Mouse (Mus musculus) R1 (cell line): ENCODE measurements around the gene Patz1.
A peak's percentile ranks its signal among the peaks of the same experiment; 100 is the strongest.

ENCODE experiments used
- DNase-seq: peaks from one replicate; pipeline ENCODE4 v3.0.0-alpha.2; 2018; ENCODE audit warnings: low read depth, low spot score

The Patz1 gene

DNA sequence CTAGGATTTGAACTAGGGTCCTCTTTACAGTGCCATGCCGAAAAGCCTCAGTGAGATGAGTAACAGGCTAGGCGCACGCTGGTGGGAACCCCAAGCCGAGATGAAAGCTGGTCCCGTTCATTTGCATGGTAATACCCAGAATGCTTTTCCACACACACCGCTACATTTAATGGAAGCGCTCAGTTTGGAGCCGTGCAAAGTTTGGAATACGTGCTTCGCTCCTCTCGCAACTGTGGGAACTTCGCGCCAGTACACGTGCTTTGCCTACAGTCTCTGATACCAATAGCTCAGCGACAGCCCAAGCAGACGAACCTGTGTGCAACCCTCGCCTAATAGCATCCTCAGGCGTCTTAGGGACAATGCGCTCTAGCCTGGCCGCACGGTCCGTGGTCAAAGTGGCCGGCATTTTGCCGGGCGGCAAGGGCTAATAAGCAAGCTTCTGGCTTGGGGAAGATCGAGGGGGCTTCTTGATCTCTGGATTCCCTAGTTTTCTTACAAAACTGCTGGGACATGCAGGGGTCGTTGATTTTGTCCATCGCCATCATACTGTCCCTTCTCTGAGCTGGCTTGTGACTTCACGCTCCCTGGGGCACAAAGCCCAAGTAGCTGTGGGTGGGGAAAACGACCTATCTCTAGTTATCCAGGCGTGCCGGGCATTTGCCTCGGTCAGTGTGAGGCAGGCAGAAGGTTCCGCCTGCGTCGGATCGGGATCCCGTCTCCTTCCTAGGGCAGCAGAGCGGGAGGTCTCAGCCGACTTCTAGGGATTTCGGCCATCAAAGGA is at the start of gene Patz1:
Gene Patz1, plus strand, starts transcription at position 354 of the 781 bp plus-strand sequence.
- DNase-seq, result peak; percentile 84

- DNase-seq, result no peak
Observed at GRCm38 (mm10) chr11:3242395-3242794, 46.3 kb upstream of the Patz1 start.

GRCm38 (mm10) chr11:3243771-3244170 is 44.9 kb upstream of the Patz1 start:
- DNase-seq, result no peak

DNA sequence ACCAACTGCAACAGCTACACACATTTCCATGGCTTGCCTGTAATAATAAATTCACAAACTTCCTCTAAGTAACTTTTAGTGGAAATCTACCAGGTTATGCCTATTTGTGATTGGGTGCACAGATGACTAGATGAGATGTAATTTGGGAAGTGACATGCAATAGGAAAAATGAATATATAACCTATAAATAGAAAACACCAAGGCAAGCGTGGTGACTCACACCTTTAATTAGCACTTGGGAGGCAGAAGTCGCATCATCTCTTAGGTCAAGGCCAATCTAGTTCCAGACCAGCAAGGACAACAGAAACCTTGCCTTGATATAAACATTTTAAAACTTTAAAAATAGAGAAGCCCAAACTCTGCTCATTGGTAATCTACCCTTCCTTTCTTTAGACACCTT is 41.3 kb upstream of the Patz1 start:
- no peak for DNase-seq

- no peak for DNase-seq
Observed at GRCm38 (mm10) chr11:3259537-3259936, 29.1 kb upstream of the Patz1 start.

DNA sequence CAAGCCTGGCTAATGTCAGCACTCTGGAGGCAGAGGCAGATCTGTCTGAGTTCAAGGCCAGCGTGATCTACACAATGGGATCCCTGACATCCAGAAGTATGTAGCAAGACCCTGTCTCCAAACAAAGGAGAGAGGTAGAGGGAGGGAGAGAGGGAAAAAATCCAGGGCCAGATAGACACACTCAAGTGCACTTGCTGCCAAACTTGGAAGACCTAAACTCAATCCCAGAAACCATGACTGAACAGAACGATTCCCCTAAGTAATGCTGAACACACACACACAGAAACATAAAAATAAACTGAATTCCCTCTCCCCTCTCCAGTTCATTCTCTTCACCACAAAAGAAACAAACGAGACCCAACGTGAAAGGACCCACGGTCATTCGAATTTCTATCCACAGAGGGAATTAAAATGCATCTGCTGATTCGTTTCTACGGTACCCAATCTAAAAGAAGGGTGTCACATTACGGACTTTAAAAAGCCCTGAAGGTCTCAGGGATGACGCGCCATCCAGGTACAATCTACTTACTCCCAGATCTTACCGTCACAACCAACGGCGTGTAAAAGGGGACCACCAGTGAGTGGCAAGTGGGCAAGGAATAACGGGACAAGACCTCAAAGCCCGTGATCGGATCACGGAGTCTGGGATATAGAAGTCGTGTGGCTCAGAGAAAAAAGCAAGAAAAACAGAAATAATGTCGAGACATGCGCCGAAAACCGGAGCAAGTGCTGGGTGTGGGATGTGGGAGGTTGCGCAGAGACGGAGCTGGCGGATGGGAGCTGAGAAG is 23.2 kb upstream of the Patz1 start:
- DNase-seq, result peak; percentile 81

- peak; percentile 97 for DNase-seq
Observed at GRCm38 (mm10) chr11:3266079-3266685, 22.5 kb upstream of the Patz1 start, which contains the start of gene Drg1. Drg1 (minus strand) TSS chr11:3266415.

GRCm38 (mm10) chr11:3267133-3267532 is 21.5 kb upstream of the Patz1 start:
- DNase-seq, result no peak

- no peak for DNase-seq
Observed at GRCm38 (mm10) chr11:3269241-3269640, 19.4 kb upstream of the Patz1 start.

- DNase-seq, result no peak
Observed at GRCm38 (mm10) chr11:3278351-3278750, 10.3 kb upstream of the Patz1 start.

DNA sequence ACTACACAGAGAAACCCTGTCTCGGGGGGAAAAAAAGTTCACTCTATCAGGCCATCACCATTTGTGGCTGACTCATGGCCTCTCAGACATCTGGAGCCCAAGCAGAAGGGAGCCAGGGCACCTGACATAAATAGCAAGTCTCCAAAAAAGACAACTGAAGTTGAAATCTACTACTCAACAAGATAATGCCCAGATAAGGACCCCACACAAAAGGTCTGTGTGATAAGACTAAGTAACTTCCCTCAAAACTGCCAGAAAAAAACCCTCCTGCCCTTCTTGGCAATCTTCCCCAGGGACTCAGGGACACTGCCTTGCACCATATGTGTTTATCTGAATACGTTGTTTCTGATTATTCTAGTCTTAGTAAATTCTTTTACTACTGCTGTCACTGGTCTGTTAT is 8.9 kb upstream of the Patz1 start:
- DNase-seq, result no peak

- no peak for DNase-seq
Observed at GRCm38 (mm10) chr11:3282887-3283286, 5.8 kb upstream of the Patz1 start.

GRCm38 (mm10) chr11:3283645-3284044 is 5.0 kb upstream of the Patz1 start:
- DNase-seq, result no peak

GRCm38 (mm10) chr11:3285940-3286339 is 2.7 kb upstream of the Patz1 start:
- DNase-seq, result no peak

GRCm38 (mm10) chr11:3287131-3287530 is 1.5 kb upstream of the Patz1 start:
- DNase-seq, result peak; percentile 88

DNA sequence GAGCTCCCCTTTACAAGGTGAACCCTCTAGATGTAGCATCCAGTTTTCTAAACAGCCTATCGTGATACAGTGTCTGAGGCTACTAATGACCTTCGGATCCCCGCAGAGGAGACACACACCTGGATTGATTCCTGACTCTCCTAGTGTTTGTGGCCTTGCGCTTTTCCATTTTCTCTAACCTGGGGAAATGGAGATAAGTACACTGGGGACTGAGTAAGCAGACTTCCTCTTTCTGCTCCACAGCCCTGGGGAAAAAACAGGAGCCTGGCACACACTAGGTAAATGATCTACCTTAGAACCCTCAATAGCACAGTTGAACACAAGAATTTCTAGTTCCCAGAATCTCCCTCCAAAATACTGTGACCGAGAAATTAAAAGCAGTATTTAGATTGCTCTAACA is 753 bp upstream of the Patz1 start:
- no peak for DNase-seq

DNA sequence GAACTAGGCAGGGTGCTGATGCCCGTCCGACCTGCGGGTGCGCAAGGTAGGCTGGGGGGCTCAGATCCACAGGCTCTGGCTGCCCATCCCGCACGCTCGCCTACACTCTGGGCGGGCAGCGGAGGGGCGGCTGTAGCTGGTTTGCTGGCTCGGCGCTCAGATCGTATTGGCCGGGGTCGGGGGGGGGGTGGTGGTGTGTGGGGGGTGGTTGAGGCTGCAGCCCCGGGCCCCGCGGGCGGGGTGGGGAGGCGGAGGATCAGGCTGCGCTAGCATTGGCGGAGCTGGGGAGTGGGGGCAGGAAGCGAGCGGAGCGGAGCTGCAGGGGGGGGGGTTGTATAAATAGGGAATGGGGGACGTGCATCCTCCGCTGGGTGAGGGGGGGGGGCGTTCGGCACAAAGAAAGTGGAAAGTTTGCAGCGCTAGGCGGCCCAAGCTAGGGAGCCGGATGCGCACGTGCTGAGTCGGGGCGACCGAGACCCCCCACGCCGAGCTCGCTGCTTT is 678 bp downstream of the Patz1 start:
- DNase-seq, result peak; percentile 87

DNA sequence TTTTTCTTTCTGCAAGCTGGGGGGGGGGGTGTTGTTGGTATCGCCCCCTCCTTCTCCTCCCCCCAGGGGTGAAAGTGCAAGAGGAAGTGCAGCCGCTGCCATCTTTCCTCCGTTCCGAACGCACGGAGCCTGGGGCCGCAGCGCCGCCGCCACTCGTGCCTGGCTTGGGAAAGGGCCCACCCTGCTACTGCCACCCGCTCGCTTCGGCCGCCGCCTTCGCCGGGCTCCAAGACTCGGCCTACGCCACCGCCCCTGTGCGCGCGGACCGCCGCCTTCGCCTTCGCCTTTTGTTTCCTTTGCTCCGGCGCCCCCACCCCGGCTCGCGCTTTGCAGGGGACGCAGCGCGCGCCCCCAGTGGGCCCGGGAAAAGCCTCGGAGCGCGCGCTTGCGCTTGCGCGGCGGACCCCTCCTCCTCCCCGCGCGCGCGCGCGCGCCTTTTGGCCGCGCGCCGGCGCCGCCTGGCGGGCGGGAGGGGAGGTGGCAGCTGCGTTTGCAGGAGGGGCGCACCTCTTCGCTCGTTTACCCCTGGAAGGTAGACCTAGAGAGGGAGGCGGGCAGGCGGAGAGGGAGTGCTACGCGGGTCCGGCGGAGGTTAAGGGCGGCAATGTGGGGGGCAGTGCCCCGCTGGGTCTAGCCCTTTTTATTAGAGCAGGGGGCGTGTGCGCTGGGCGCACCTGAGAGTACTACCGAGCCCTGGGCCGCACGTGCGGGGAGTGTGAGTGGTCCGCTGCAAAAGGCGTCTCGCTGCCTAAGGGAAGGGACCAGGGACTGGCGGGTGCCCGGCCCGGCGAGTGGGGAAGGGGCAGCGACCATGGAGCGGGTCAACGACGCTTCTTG is 1.3 kb downstream of the Patz1 start:
- peak; percentile 91 for DNase-seq

- peak; percentile 73 for DNase-seq
Observed at GRCm38 (mm10) chr11:3290640-3291310, 2.1 kb downstream of the Patz1 start.

DNA sequence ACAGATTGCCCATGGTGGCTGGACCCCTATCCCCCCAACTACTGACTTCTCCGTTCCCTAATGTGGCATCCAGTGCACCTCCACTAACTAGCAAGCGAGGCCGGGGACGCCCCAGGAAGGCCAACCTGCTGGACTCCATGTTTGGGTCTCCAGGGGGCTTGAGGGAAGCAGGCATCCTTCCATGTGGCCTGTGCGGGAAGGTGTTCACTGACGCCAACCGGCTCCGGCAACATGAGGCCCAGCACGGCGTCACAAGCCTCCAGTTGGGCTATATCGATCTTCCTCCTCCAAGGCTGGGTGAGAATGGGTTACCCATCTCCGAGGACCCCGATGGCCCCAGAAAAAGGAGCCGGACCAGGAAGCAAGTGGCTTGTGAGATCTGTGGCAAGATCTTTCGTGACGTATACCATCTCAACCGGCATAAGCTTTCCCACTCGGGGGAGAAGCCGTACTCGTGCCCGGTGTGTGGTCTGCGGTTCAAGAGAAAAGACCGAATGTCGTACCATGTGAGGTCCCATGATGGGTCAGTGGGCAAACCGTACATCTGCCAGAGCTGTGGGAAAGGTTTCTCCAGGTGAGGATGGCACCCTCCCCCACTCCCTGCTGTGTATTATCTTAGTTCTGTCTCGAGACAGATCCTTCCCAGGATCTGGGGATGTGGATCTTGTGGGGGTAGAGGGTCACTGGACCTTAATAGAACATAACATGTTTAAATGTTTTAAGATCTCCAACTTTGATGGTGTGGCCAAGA is 2.8 kb downstream of the Patz1 start:
- no peak for DNase-seq
